Mouse (Mus musculus): Measurements from ENCODE around the gene Btbd3.

- TF ChIP-seq CTCF (conservative IDR thresholded peaks at IDR 0.05; ENCODE audit: insufficient read depth, insufficient read length, low read depth, low read length) (no peak), POLR2A (IDR thresholded peaks at IDR 0.05; ENCODE audit: low read depth, low read length) (no peak)
These were observed 99.0 kb downstream of the Btbd3 start for GRCm38 (mm10) chr2:138355366-138355765.
